Mouse (Mus musculus) liver, embryonic 16.5 days (tissue): ENCODE data around the gene Dqx1. TPM values are rescaled to one million over a fixed set of nuclear protein-coding genes. Genes with fewer than 3 reads are reported as not detected.

Source experiments
- ATAC-seq: fragments of 200-750 bp; cut with Nextera tagmentation; 2 replicates; pipeline ENCODE4 v1.8.0; 2017; ENCODE audit warnings: low read depth, mild to moderate bottlenecking, moderate number of reproducible peaks, moderate library complexity
- H3K27ac ChIP-seq: fragments of 300-500 bp; sonication (generic); 2 replicates; pipeline ENCODE4 v1.5.1; 2014; ENCODE audit warnings: mild to moderate bottlenecking, low read length
- H3K27me3 ChIP-seq: fragments of 300-500 bp; sonication (generic); 2 replicates; pipeline ENCODE4 v1.6.1; 2014; ENCODE audit warnings: low read depth, low read length, mixed read lengths; ENCODE audit not compliant: control insufficient read depth, insufficient read depth
- H3K36me3 ChIP-seq: fragments of 300-500 bp; sonication (generic); 2 replicates; pipeline ENCODE4 v1.6.1; 2014; ENCODE audit warnings: mild to moderate bottlenecking; ENCODE audit not compliant: control insufficient read depth, insufficient read depth
- H3K4me1 ChIP-seq: fragments of 300-500 bp; sonication (generic); 2 replicates; pipeline ENCODE4 v1.6.1; 2014; ENCODE audit warnings: low read depth, low read length, mixed read lengths; ENCODE audit not compliant: control insufficient read depth
- H3K4me2 ChIP-seq: fragments of 300-500 bp; sonication (generic); 2 replicates; pipeline ENCODE4 v1.6.1; 2014; ENCODE audit warnings: low read depth, low read length, mixed read lengths
- H3K4me3 ChIP-seq: fragments of 300-500 bp; sonication (generic); 2 replicates; pipeline ENCODE4 v1.5.1; 2014; ENCODE audit warnings: low read depth, mild to moderate bottlenecking, low read length
- H3K9ac ChIP-seq: fragments of 300-500 bp; sonication (generic); 2 replicates; pipeline ENCODE4 v1.6.1; 2014; ENCODE audit warnings: low read depth, low read length
- H3K9me3 ChIP-seq: fragments of 300-500 bp; sonication (generic); replicated peaks from 2 replicates; pipeline ENCODE4 v1.6.1; 2016; ENCODE audit warnings: low read length; ENCODE audit not compliant: control insufficient read depth
- WGBS: fragments of 180-500 bp; shearing (Covaris S2); extraction: QIAGEN DNeasy Blood & Tissue Kit; methylation state at CpG from one replicate; pipeline ENCODE4 v1.1.7; 2014; ENCODE audit not compliant: insufficient replicate concordance; 5-methylcytosine and 5-hydroxymethylcytosine counted together
- polyA plus RNA-seq: library from polyadenylated mRNA; unstranded; fragments of >200 nt; fragmentation: Nextera tagmentation; extraction: Ambion mirVana; gene quantifications from 2 replicates; pipeline ENCODE4 v1.2.1, GENCODE M21; 2015

Gene Dqx1
- polyA plus RNA-seq, 1 experiment from 2014 or later: 9.3 TPM

DNA sequence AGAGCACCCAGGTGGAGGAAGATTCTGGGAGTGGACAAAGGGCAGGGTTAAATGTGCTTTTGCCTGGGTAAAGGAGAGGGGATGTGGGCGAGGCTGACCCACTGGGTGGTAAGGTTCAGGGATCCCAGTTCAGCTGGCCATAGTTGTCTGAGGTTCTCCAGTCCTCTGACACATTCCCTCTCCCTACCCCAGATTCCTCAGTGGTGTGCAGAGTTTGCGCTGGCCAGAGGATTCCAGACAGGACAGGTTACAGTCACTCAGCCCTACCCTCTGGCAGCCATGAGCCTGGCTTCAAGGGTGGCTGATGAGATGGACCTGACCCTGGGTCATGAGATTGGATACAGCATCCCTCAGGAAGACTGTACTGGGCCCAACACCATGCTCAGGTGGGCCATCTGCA is 1.1 kb downstream of the Dqx1 start:
- no peak overlapping the region; the same call in 1 of the 2 replicates for H3K9ac ChIP-seq
- H3K27ac ChIP-seq: no peak overlapping the region
- H3K4me2 ChIP-seq: peak overlapping the region; percentile 30

DNA sequence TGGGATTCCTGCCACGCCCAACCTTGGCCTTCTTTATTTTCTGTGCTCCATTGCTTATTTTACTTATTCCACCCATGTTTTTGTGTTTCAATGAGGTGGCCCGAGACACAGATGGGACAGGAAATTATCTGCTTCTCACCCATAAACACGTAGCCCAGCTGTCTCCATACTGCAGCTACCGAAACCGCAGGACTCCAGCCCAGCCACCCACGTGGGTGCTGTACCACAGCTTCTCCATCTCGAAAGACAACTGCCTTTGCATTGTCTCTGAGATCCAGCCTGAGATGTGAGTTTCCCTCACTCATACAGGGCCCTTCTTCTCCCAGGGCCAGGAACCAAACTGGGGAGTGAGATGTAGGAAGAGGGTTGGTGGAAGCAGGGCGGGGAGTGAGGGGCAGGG is 8.4 kb downstream of the Dqx1 start:
- Histone ChIP-seq H3K9ac (no peak overlapping the region), H3K4me3 (no peak overlapping the region), H3K27me3 (peaks cover 97% of the 10 kb centered on the region), H3K4me2 (no peak overlapping the region), H3K27ac (no peak overlapping the region), H3K36me3 (no peaks in the 10 kb centered on the region), H3K4me1 (peaks cover 14% of the 10 kb centered on the region), H3K9me3 (no peaks in the 10 kb centered on the region)
- ATAC-seq: no peak
- WGBS: 27% methylated on average over 8 of the region's 8 CpGs

More for the DNA sequence above, 1.1 kb downstream of the Dqx1 start:
- H3K27me3 ChIP-seq: peaks cover 24% of the 10 kb centered on the region
- ATAC-seq: no peak
- H3K4me1 ChIP-seq: peaks cover 15% of the 10 kb centered on the region
- peak overlapping the region; percentile 38 for H3K4me3 ChIP-seq
- 70% methylated on average over 2 of the region's 2 CpGs for WGBS
- H3K36me3 ChIP-seq: peaks cover 15% of the 10 kb centered on the region
- H3K9me3 ChIP-seq: no peaks in the 10 kb centered on the region

DNA sequence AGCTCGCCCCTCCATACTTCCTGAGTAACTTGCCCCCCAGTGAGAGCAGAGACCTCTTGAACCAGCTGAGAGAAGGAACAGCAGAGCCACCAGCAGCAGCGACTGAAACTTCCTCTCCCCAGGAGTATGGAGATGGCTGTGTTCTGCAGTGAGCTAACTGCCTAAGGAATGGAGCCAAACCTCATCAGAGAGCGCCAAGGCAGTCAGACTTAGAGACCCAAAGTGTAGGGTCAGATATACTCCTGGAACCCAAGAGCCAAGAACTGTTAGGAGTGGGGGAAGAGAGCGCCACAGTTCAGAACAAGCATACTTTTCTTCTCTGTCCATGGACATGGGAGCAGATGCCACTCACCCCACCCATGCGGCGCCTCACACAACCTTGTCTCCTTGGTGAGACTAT is 8.8 kb downstream of the Dqx1 start:
- Histone ChIP-seq H3K27ac (no peak overlapping the region), H3K27me3 (peaks cover 99% of the 10 kb centered on the region), H3K9me3 (no peaks in the 10 kb centered on the region), H3K9ac (no peak overlapping the region), H3K4me3 (no peak overlapping the region), H3K4me2 (no peak overlapping the region), H3K4me1 (peaks cover 19% of the 10 kb centered on the region), H3K36me3 (no peaks in the 10 kb centered on the region)
- WGBS: 31% methylated on average over 6 of the region's 6 CpGs
- no peak for ATAC-seq

DNA sequence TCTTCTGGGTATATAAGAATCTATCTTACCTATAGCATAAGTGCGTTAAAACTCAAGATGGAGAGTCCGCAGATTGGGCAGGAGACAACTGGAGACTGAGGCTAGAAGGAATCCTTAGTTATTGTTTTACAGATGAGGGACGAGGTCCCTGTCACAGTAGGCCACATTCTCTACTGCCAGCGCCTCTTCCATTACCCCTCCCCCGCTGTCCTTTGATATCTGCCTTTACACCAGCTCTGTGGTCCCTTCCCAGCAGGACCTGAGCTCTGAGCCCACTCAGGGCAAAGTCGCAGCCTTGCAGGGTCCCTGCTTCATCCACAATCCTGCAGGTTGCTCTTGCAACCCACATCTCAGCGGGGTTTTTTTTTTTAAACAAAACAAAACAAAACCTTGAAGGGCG is 10.6 kb downstream of the Dqx1 start:
- peak overlapping the region; percentile 55; the same call in 1 of the 2 replicates for H3K4me2 ChIP-seq
- H3K4me3 ChIP-seq: no peak overlapping the region
- no peaks in the 10 kb centered on the region for H3K36me3 ChIP-seq
- H3K4me1 ChIP-seq: peaks cover 19% of the 10 kb centered on the region
- peaks cover 100% of the 10 kb centered on the region for H3K27me3 ChIP-seq
- 9% methylated on average over 8 of the region's 8 CpGs for WGBS
- H3K27ac ChIP-seq: no peak overlapping the region
- no peak for ATAC-seq
- H3K9me3 ChIP-seq: no peaks in the 10 kb centered on the region
- H3K9ac ChIP-seq: no peak overlapping the region

DNA sequence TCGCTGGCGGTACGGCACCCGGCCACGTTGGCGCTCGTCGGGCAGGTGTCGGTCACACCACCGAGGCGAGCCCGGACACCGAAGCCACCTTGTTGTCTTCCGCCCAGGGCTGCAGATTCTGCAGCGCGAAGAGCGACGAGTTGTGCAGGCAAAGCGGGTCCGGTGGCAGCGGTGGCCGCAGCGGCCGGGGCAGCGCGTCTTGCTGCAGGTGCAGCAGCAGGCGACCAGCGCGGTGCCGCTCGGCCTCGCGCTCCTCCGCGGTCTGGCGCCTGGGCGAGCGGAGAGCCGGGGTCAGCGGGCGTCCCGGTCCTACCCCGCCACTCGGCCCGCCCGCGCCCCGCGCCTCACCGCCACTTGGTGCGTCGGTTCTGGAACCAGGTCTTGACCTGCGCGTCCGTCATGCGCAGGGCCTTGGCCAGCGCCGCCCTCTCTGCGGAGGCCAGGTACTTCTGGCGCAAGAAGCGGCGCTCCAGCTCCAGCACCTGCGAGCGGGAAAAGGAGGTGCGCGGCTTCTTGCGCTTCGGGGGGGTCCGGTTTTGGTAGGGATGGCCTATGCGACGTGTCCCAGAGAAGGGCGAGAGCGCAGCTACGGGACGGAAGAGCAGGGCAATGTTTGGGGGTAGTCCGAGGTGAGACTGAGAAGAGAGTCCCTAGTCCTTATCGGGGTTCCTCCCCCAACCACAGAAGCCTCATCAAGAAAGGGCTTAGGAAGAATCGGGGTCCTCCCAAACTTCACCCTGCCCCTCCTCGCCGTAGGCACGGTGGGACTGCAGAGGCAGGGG is 11.3 kb downstream of the Dqx1 start:
- no peak for ATAC-seq

DNA sequence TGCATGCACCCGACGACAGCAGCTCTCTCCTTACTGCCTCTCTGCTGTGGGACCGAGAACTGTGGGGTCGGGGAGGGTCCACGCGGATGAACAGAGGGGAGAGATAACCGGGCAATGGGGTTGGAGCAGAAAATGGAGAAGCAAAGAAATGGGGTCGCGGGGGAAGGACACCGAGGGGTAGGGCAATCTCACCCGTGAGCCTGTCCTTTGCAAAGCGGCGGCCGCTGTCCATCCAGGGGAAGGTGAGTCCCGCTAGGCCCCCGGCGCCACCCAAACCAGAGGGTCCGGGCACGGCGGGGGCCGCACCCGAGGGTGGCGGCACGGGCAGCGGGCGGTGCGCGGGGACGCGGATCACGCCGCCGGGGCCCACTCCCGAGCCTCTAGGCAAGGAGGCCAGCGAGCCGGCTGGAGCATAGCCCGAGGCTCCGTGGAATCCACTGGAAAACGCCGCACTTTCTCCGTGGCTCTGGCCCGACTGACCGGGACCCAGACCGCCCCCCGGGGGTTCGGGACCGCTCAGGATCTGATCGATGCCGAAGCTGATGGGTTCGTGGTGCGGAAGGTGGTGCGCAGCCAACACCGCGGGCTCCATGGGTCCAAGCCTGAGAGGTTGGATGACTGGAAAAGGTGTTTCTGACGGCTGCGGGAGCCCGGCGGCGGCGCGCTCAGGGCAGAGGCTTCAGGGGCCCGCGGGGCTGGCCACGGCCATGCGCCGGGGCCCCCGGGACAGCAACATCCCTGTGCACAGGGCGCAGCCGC is 12.0 kb downstream of the Dqx1 start:
- Histone ChIP-seq H3K4me2 (no peak overlapping the region), H3K4me1 (peaks cover 19% of the 10 kb centered on the region), H3K36me3 (no peaks in the 10 kb centered on the region), H3K27me3 (peaks cover 99% of the 10 kb centered on the region), H3K27ac (no peak overlapping the region), H3K9me3 (no peaks in the 10 kb centered on the region), H3K4me3 (peak overlapping the region; percentile 13), H3K9ac (no peak overlapping the region)
- no peak for ATAC-seq
- 1% methylated on average over 69 of the region's 69 CpGs for WGBS

More for the DNA sequence above, 11.3 kb downstream of the Dqx1 start:
- Histone ChIP-seq H3K9ac (no peak overlapping the region), H3K27me3 (peaks cover 99% of the 10 kb centered on the region), H3K4me2 (peak overlapping the region; percentile 55), H3K4me3 (peak overlapping the region; percentile 34), H3K27ac (no peak overlapping the region), H3K9me3 (no peaks in the 10 kb centered on the region), H3K36me3 (no peaks in the 10 kb centered on the region), H3K4me1 (peaks cover 19% of the 10 kb centered on the region)
- 2% methylated on average over 78 of the region's 81 CpGs for WGBS

DNA sequence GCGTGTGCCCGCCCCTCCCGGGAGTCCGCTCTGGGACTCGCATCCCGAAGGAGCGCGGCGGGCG is 12.4 kb downstream of the Dqx1 start, which contains the start of gene Tlx2:
Gene Tlx2 (minus strand): TSS at position 47 of the 64 bp plus-strand sequence.
- no peak for ATAC-seq
- H3K27me3 ChIP-seq: peaks cover 98% of the 10 kb centered on the region
- H3K27ac ChIP-seq: no peak within 1 kb of the TSS

DNA sequence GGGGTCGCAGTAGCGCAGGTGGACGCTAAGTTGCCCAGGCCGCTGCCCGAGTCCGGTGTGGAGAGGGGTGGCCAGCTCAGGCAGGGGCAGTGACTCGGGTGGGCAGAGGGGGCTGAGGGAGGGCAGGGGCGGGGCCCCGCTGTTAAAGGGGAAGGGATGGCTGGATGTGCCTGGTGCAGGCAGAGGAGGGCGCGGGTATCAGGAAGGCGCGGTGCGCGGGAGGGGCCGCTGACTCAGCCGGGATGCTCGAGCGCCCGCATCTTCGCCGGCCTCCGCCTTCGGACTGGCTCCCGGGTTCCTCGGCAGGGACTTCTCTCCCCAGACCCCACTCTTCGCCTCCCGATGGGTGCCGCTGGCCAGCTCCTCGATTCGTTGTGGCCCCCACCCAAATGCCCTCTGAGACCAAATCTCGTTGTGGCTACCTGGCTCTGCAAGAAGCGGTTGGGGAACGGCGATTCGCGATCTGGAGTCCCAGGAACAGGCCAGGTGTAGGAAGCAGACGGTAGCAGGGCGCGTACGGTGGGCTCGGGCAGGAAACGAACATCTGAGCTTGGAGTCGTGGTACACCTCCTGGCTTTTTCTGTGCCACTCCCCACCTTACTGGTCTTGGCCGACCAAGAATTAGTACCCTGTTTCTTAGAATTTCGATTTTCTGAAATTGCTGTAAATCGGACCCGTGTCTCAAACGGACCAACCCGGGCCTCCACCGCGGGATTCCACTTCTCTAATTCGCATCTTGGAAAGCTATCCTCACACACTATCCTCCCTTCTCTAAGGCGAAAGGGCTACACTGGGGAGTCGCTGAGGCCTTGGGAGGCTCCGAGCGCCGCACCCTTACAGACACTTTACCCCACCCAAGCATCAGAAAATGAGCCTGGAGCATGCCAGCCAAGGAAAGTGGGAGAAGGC is 12.9 kb downstream of the Dqx1 start:
- Histone ChIP-seq H3K4me3 (0 out of 2 replicates have a peak overlapping the region, but pooled peaks have one; percentile 6), H3K27ac (no peak overlapping the region), H3K4me1 (peaks cover 19% of the 10 kb centered on the region), H3K9me3 (no peaks in the 10 kb centered on the region), H3K9ac (no peak overlapping the region), H3K4me2 (no peak overlapping the region), H3K36me3 (no peaks in the 10 kb centered on the region), H3K27me3 (peaks cover 98% of the 10 kb centered on the region)
- WGBS: 1% methylated on average over 57 of the region's 58 CpGs
- ATAC-seq: no peak

More for the DNA sequence above, 12.4 kb downstream of the Dqx1 start, which contains the start of gene Tlx2:
- Histone ChIP-seq H3K9me3 (no peaks in the 10 kb centered on the region), H3K36me3 (no peaks in the 10 kb centered on the region), H3K4me3 (peak within 1 kb of the TSS; percentile 34), H3K4me1 (peaks cover 19% of the 10 kb centered on the region), H3K9ac (no peak within 1 kb of the TSS), H3K4me2 (no peak within 1 kb of the TSS)
- WGBS: 0% methylated on average over 10 of the region's 10 CpGs
